Mouse (Mus musculus): Measurements from ENCODE around the gene Abhd11.
"Not testable (repeated sequence)": the region's sequence is repeated elsewhere in the genome, so short reads cannot be mapped to it uniquely, and the experiment has no call there.

Abhd11 gene

GRCm38 (mm10) chr5:135024665-135025224, 15.8 kb downstream of the Abhd11 start:
- no peak for DNase-seq

GRCm38 (mm10) chr5:135025899-135026298, 16.9 kb downstream of the Abhd11 start:
- no peak for DNase-seq

- DNase-seq = no peak
These were observed 20.3 kb downstream of the Abhd11 start for GRCm38 (mm10) chr5:135029007-135029854.

GRCm38 (mm10) chr5:135032581-135032980, 23.6 kb downstream of the Abhd11 start:
- DNase-seq = no peak

- DNase-seq = no peak
These were observed 25.6 kb downstream of the Abhd11 start for GRCm38 (mm10) chr5:135034593-135034992.

GRCm38 (mm10) chr5:135035608-135036359, 26.8 kb downstream of the Abhd11 start:
- no peak for DNase-seq

- DNase-seq = no peak
These were observed 29.0 kb downstream of the Abhd11 start for GRCm38 (mm10) chr5:135037946-135038345.

GRCm38 (mm10) chr5:135039541-135039940, 30.6 kb downstream of the Abhd11 start:
- no peak for DNase-seq

- no peak for DNase-seq
These were observed 31.1 kb downstream of the Abhd11 start for GRCm38 (mm10) chr5:135040059-135040458.

- DNase-seq = no peak
These were observed 31.8 kb downstream of the Abhd11 start for GRCm38 (mm10) chr5:135040777-135041176.

GRCm38 (mm10) chr5:135042105-135042788, 33.3 kb downstream of the Abhd11 start:
- DNase-seq = no peak

GRCm38 (mm10) chr5:135044575-135044974, 35.6 kb downstream of the Abhd11 start:
- no peak for DNase-seq

- no peak for DNase-seq
These were observed 39.6 kb downstream of the Abhd11 start for GRCm38 (mm10) chr5:135048539-135048938.

GRCm38 (mm10) chr5:135049268-135049667, 40.3 kb downstream of the Abhd11 start:
- not testable (repeated sequence) for DNase-seq

GRCm38 (mm10) chr5:135053356-135053755, 44.4 kb downstream of the Abhd11 start:
- DNase-seq = no peak
